ENCODE assay signal across 11 mouse cellular contexts in genomic region chr15:30515425-30515824, GRCm38 (mm10).
DNase-seq lines count a peak whose midpoint lies in the region; ATAC-seq lines count a peak whose summit lies in the region.
"Had no signal": no experiment of that assay in that cellular context is flagged by ENCODE, and none has a peak within 500 bp of the region (broad histone marks: within the 10 kb centered on the region; RNA-seq: fewer than 3 reads in every experiment).

No protein-coding gene starts in this region.

- no peaks in the 10 kb centered on the region for H3K36me3 ChIP-seq in hindbrain, embryonic 12.5 days
- H3K36me3 ChIP-seq in hindbrain, embryonic 16.5 days (ENCODE audit: control insufficient read depth, insufficient read depth, low read length): no peaks in the 10 kb centered on the region
- H3K36me3 ChIP-seq: limb, embryonic 12.5 days; neural tube, embryonic 12.5 days had no signal

- 0 out of 2 replicates have a peak, but pooled peaks have one; percentile 36 for ATAC-seq in hindbrain, embryonic 12.5 days (ENCODE audit: low FRiP score)
- no peak for ATAC-seq in hindbrain, embryonic 16.5 days
- ATAC-seq in erythroid progenitor cell, adult 5-6 weeks (replicated peaks; ENCODE audit: low FRiP score, poor library complexity, severe bottlenecking): no peak
- ATAC-seq: lung, postnatal 0 days had no signal

- peak; percentile 20 for DNase-seq in adrenal gland, postnatal 25 days
- DNase-seq in adrenal gland, adult 18-20 months (ENCODE audit: low spot score in 2 of 2): no peak
- peak; percentile 12 for DNase-seq in right cerebral cortex, postnatal 4 days
- DNase-seq in right cerebral cortex, postnatal 25 days: no peak
- no peak for DNase-seq in spleen, postnatal 14 days (ENCODE audit: low spot score in 2 of 2)

- H3K27ac ChIP-seq in hindbrain, embryonic 12.5 days: no peak overlapping the region
- H3K27ac ChIP-seq in hindbrain, embryonic 16.5 days (ENCODE audit: low read depth, low read length): no peak overlapping the region
- H3K27ac ChIP-seq: limb, embryonic 12.5 days; neural tube, embryonic 12.5 days had no signal

- peaks cover 18% of the 10 kb centered on the region for H3K4me1 ChIP-seq in hindbrain, embryonic 12.5 days
- H3K4me1 ChIP-seq in hindbrain, embryonic 16.5 days (ENCODE audit: control insufficient read depth, insufficient read depth, low read depth, low read length): peaks cover 8% of the 10 kb centered on the region
- H3K4me1 ChIP-seq: limb, embryonic 12.5 days had no signal

- H3K4me3 ChIP-seq in hindbrain, embryonic 12.5 days: no peak overlapping the region
- H3K4me3 ChIP-seq in hindbrain, embryonic 16.5 days (ENCODE audit: low read length): no peak overlapping the region
- H3K4me3 ChIP-seq: limb, embryonic 12.5 days; neural tube, embryonic 12.5 days had no signal

- WGBS in hindbrain, embryonic 12.5 days: 52% methylated on average over 4 of the region's 4 CpGs
- WGBS in hindbrain, embryonic 16.5 days: 24% methylated on average over 4 of the region's 4 CpGs

- H3K9me3 ChIP-seq in hindbrain, embryonic 12.5 days (replicated peaks): no peaks in the 10 kb centered on the region
- no peaks in the 10 kb centered on the region for H3K9me3 ChIP-seq in hindbrain, embryonic 16.5 days (ENCODE audit: control insufficient read depth, low read length)
- H3K9me3 ChIP-seq: limb, embryonic 12.5 days; neural tube, embryonic 12.5 days had no signal

- no peak overlapping the region for H3K4me2 ChIP-seq in hindbrain, embryonic 12.5 days (replicated peaks)
- no peak overlapping the region for H3K4me2 ChIP-seq in hindbrain, embryonic 16.5 days (ENCODE audit: low read length)
- H3K4me2 ChIP-seq: limb, embryonic 12.5 days; neural tube, embryonic 12.5 days had no signal

- no peaks in the 10 kb centered on the region for H3K27me3 ChIP-seq in hindbrain, embryonic 12.5 days
- H3K27me3 ChIP-seq in hindbrain, embryonic 16.5 days (replicated peaks; ENCODE audit: control insufficient read depth, insufficient read depth, low read length): no peaks in the 10 kb centered on the region
- H3K27me3 ChIP-seq: limb, embryonic 12.5 days; neural tube, embryonic 12.5 days had no signal

- H3K9ac ChIP-seq in hindbrain, embryonic 12.5 days: no peak overlapping the region
- H3K9ac ChIP-seq in hindbrain, embryonic 16.5 days (ENCODE audit: low read depth, low read length): no peak overlapping the region
- H3K9ac ChIP-seq: limb, embryonic 12.5 days; neural tube, embryonic 12.5 days had no signal

Comparison
In these comparisons a context has a peak if more than half of its experiments do, and no peak if none do; other contexts are left out.
1. DNase-seq: peak in adrenal gland, postnatal 25 days (single experiment) and right cerebral cortex, postnatal 4 days (single experiment); none in adrenal gland, adult 18-20 months (0 of 2), right cerebral cortex, postnatal 25 days (single experiment) and spleen, postnatal 14 days (0 of 2).